Mouse (Mus musculus) heart, adult 2 months (tissue): ENCODE data around the gene Atg2b. TPM values are rescaled to one million over a fixed set of nuclear protein-coding genes. Genes with fewer than 3 reads are reported as not detected.

ENCODE experiments used
- DNase-seq, 2 experiments: peaks; one replicate each; pipeline ENCODE4 v3.0.0; 2021
- H3K27ac ChIP-seq: fragments of 200-600 bp; 2 replicates; pipeline ENCODE4 v1.8.1; 2022
- H3K27me3 ChIP-seq: fragments of 200-500 bp; 2 replicates; pipeline ENCODE4 v1.6.1; 2012; ENCODE audit warnings: mild to moderate bottlenecking, low read length, inconsistent platforms, mixed read lengths; ENCODE audit not compliant: control insufficient read depth, insufficient read depth
- H3K36me3 ChIP-seq: fragments of 200-500 bp; 2 replicates; pipeline ENCODE4 v1.6.1; 2012; ENCODE audit warnings: low read length, inconsistent platforms; ENCODE audit not compliant: control insufficient read depth, insufficient read depth
- H3K4me1 ChIP-seq: fragments of 200-500 bp; 2 replicates; pipeline ENCODE4 v1.6.1; 2011; ENCODE audit warnings: low read length; ENCODE audit not compliant: control insufficient read depth, insufficient read depth
- H3K4me3 ChIP-seq: fragments of 200-600 bp; 2 replicates; pipeline ENCODE4 v1.8.1; 2022
- H3K79me2 ChIP-seq: fragments of 200-500 bp; replicated peaks from 2 replicates; pipeline ENCODE4 v1.6.1; 2012; ENCODE audit warnings: mild to moderate bottlenecking, inconsistent platforms, low read length, moderate library complexity, mixed read lengths; ENCODE audit not compliant: control insufficient read depth, insufficient read depth
- H3K9ac ChIP-seq: fragments of 200-500 bp; 2 replicates; pipeline ENCODE4 v1.6.1; 2012; ENCODE audit warnings: low read depth, mild to moderate bottlenecking, control low read depth, inconsistent platforms, low read length, mixed read lengths
- CTCF ChIP-seq: fragments of 200-600 bp; IDR thresholded peaks from 2 replicates; pipeline ENCODE4 v1.8.1; 2022; ENCODE audit warnings: antibody characterized with exemption, mild to moderate bottlenecking, moderate library complexity
- EP300 ChIP-seq: fragments of 200-500 bp; IDR thresholded peaks from 2 replicates; pipeline ENCODE4 v1.6.1; 2011; ENCODE audit warnings: low read depth, low read length, control low read depth; ENCODE audit not compliant: insufficient read depth
- POLR2A ChIP-seq: fragments of 200-500 bp; IDR thresholded peaks from 2 replicates; pipeline ENCODE4 v1.6.1; 2011; ENCODE audit warnings: mild to moderate bottlenecking, low read depth, low read length, control low read depth; ENCODE audit not compliant: insufficient read depth
- WGBS: fragments of 180-500 bp; shearing (Covaris S2); methylation state at CpG from one replicate; pipeline ENCODE4 v1.1.7; 2018; 5-methylcytosine and 5-hydroxymethylcytosine counted together
- intact Hi-C: fragments of 180-260 bp; cut with DNase I; formaldehyde crosslinking; loops from one replicate; pipeline ENCODE4 v1.15.1; 2025
- polyA plus RNA-seq: library from polyadenylated mRNA; depleted of rRNA; stranded (reverse); fragments of >200 nt; gene quantifications from 2 replicates; pipeline ENCODE4 v1.2.3, GENCODE M21; 2012; rRNA removed
- total RNA-seq, 2 experiments: library from RNA; stranded (reverse); gene quantifications; 2 replicates each; pipeline ENCODE4 v1.2.3; 2021

The Atg2b gene
- total and polyA plus RNA-seq, 3 experiments: 9.2 to 19.0 (median 18.3) TPM

GRCm38 (mm10) chr12:105583484-105583883 lies 101.5 kb downstream of the Atg2b start:
- DNase-seq: no peak
- intact Hi-C loops: loop anchor here (5.0 kb wide), 1 partner anchor 36 kb away; no protein-coding TSS in a partner anchor
- H3K79me2 ChIP-seq: no peaks in the 10 kb centered on the region
- 56% methylated on average over 2 of the region's 2 CpGs for WGBS
- no peaks in the 10 kb centered on the region for H3K27me3 ChIP-seq
- no peaks in the 10 kb centered on the region for H3K36me3 ChIP-seq
- no peak overlapping the region for H3K27ac ChIP-seq
- no peak overlapping the region for H3K9ac ChIP-seq
- H3K4me3 ChIP-seq: no peak overlapping the region
- no peak for TF ChIP-seq CTCF
- no peak for TF ChIP-seq EP300
- TF ChIP-seq POLR2A: no peak
- peaks cover 1% of the 10 kb centered on the region; the same call in 1 of the 2 replicates for H3K4me1 ChIP-seq

GRCm38 (mm10) chr12:105582486-105582885 lies 102.5 kb downstream of the Atg2b start:
- 74% methylated on average over 9 of the region's 9 CpGs for WGBS
- H3K27me3 ChIP-seq: no peaks in the 10 kb centered on the region
- no peaks in the 10 kb centered on the region for H3K36me3 ChIP-seq
- H3K79me2 ChIP-seq: no peaks in the 10 kb centered on the region
- DNase-seq: no peak
- no peak overlapping the region for H3K27ac ChIP-seq
- intact Hi-C loops: loop anchor here (5.0 kb wide), 1 partner anchor 35 kb away; no protein-coding TSS in a partner anchor
- no peak for TF ChIP-seq EP300
- no peak for TF ChIP-seq POLR2A
- TF ChIP-seq CTCF: no peak
- peaks cover 1% of the 10 kb centered on the region; the same call in 1 of the 2 replicates for H3K4me1 ChIP-seq
- H3K4me3 ChIP-seq: no peak overlapping the region
- H3K9ac ChIP-seq: no peak overlapping the region

GRCm38 (mm10) chr12:105580490-105580889 lies 104.5 kb downstream of the Atg2b start:
- Histone ChIP-seq H3K79me2 (no peaks in the 10 kb centered on the region), H3K4me3 (no peak overlapping the region), H3K27me3 (no peaks in the 10 kb centered on the region), H3K4me1 (peaks cover 1% of the 10 kb centered on the region; the same call in 1 of the 2 replicates), H3K27ac (no peak overlapping the region), H3K36me3 (no peaks in the 10 kb centered on the region), H3K9ac (no peak overlapping the region)
- WGBS: 53% methylated on average over 17 of the region's 17 CpGs
- TF ChIP-seq POLR2A (no peak), EP300 (no peak), CTCF (no peak)
- no peak for DNase-seq
- intact Hi-C loops: loop anchor here (5.0 kb wide), 1 partner anchor 33 kb away; no protein-coding TSS in a partner anchor

GRCm38 (mm10) chr12:105574356-105574755 lies 110.7 kb downstream of the Atg2b start:
- H3K27me3 ChIP-seq: no peaks in the 10 kb centered on the region

GRCm38 (mm10) chr12:105572622-105573021 lies 112.4 kb downstream of the Atg2b start:
- H3K27ac ChIP-seq: no peak overlapping the region
- no peak overlapping the region for H3K9ac ChIP-seq
- DNase-seq: no peak
- intact Hi-C loops: no loop called here
- no peaks in the 10 kb centered on the region for H3K79me2 ChIP-seq
- no peaks in the 10 kb centered on the region for H3K27me3 ChIP-seq
- H3K4me3 ChIP-seq: no peak overlapping the region
- 87% methylated on average over 2 of the region's 2 CpGs for WGBS
- H3K4me1 ChIP-seq: no peaks in the 10 kb centered on the region
- H3K36me3 ChIP-seq: no peaks in the 10 kb centered on the region
- TF ChIP-seq POLR2A: no peak
- TF ChIP-seq CTCF: no peak
- TF ChIP-seq EP300: no peak

More at GRCm38 (mm10) chr12:105574356-105574755, 110.7 kb downstream of the Atg2b start:
- WGBS: 72% methylated on average over 4 of the region's 4 CpGs
- no peaks in the 10 kb centered on the region for H3K4me1 ChIP-seq
- H3K79me2 ChIP-seq: no peaks in the 10 kb centered on the region
- H3K9ac ChIP-seq: no peak overlapping the region
- H3K4me3 ChIP-seq: no peak overlapping the region
- no peak for TF ChIP-seq EP300
- TF ChIP-seq CTCF: no peak
- TF ChIP-seq POLR2A: no peak
- H3K27ac ChIP-seq: no peak overlapping the region
- DNase-seq: no peak
- no peaks in the 10 kb centered on the region for H3K36me3 ChIP-seq
- intact Hi-C loops: no loop called here

GRCm38 (mm10) chr12:105571867-105572266 lies 113.1 kb downstream of the Atg2b start:
- no peak for DNase-seq
- Histone ChIP-seq H3K4me1 (no peaks in the 10 kb centered on the region), H3K27ac (no peak overlapping the region), H3K27me3 (no peaks in the 10 kb centered on the region), H3K4me3 (no peak overlapping the region), H3K36me3 (no peaks in the 10 kb centered on the region), H3K79me2 (no peaks in the 10 kb centered on the region), H3K9ac (no peak overlapping the region)
- 83% methylated on average over 3 of the region's 3 CpGs for WGBS
- intact Hi-C loops: no loop called here
- no peak for TF ChIP-seq POLR2A
- no peak for TF ChIP-seq EP300
- no peak for TF ChIP-seq CTCF

Other genes with a start within 250 kb of the Atg2b start
- under 1 TPM; 0.14 to 0.16 TPM for gene D430019H16Rik, start 231.4 kb downstream of the Atg2b start, total RNA-seq
- gene D430019H16Rik, start 231.4 kb downstream of the Atg2b start, polyA plus RNA-seq: 1.0 and 1.1 TPM in 2 replicates
- gene Bdkrb2, start 122.0 kb downstream of the Atg2b start, total RNA-seq: under 1 TPM; 0.34 to 0.39 TPM
- 0.20 and 0.35 TPM in 2 replicates for gene Bdkrb2, start 122.0 kb downstream of the Atg2b start, polyA plus RNA-seq
- not detected for gene Bdkrb1, start 82.1 kb downstream of the Atg2b start, total RNA-seq
- 0.10 TPM in 1 of 2 replicates, not detected in the other for gene Bdkrb1, start 82.1 kb downstream of the Atg2b start, polyA plus RNA-seq
- 1 to 10 TPM; 7.1 to 7.3 TPM for gene Gskip, start 382 bp downstream of the Atg2b start, total RNA-seq
- gene Gskip, start 382 bp downstream of the Atg2b start, polyA plus RNA-seq: 7.1 and 10.9 TPM in 2 replicates
- gene Ak7, start 20.8 kb upstream of the Atg2b start, total RNA-seq: not detected
- 0.61 TPM in 1 of 2 replicates, not detected in the other for gene Ak7, start 20.8 kb upstream of the Atg2b start, polyA plus RNA-seq
- gene Papola, start 99.5 kb upstream of the Atg2b start, total RNA-seq: 100 to 1,000 TPM; 124 to 127 TPM
- gene Papola, start 99.5 kb upstream of the Atg2b start, polyA plus RNA-seq: 35.3 and 81.5 TPM in 2 replicates